Mouse (Mus musculus) regulatory T cell (primary cell): ENCODE data around the gene Cxcr1.

Experiments
- in situ Hi-C: fragments of 300-600 bp; cut with MboI, MseI; formaldehyde crosslinking; loops from one replicate; pipeline ENCODE4 v1.15.1; 2025; ENCODE audit warnings: high pct_unique_total_duplicates

The Cxcr1 gene

GRCm38 (mm10) chr1:74194445-74194844 is at the start of gene Cxcr1:
TSS of gene Cxcr1 (minus strand) at chr1:74194631.
- in situ Hi-C loops = loop anchor here (10.0 kb wide), 1 partner anchor 610 kb away; no protein-coding TSS in a partner anchor

GRCm38 (mm10) chr1:74240832-74241231 is 46.4 kb upstream of the Cxcr1 start:
- in situ Hi-C loops = no loop called here

GRCm38 (mm10) chr1:74240311-74240710 is 45.9 kb upstream of the Cxcr1 start:
- in situ Hi-C loops = no loop called here

- in situ Hi-C loops = no loop called here
Measured at GRCm38 (mm10) chr1:74239618-74240017, 45.2 kb upstream of the Cxcr1 start.

GRCm38 (mm10) chr1:74239162-74239561 is 44.7 kb upstream of the Cxcr1 start:
- in situ Hi-C loops = no loop called here

- in situ Hi-C loops = no loop called here
Measured at GRCm38 (mm10) chr1:74238136-74238535, 43.7 kb upstream of the Cxcr1 start.

DNA sequence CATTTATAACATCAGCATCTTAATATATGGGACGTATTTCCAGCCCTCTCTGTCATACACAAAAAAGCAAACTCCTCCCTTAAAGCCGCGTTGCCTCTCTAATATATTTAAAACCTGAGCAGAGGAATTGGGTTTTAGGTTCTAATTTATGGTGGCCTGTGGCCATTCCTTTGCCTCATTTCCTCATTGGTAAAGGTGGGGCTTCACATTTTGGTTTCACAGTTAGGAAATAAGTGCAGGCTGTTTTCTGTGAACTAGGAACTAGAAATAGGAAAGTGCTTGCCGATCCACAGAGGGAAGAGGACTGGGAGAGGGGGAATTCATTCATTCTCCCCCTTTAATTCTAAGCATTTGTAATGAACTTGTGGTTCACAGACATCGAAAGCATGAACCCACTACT is 43.2 kb upstream of the Cxcr1 start:
- in situ Hi-C loops = no loop called here

- in situ Hi-C loops = no loop called here
Measured at GRCm38 (mm10) chr1:74236590-74237317, 42.3 kb upstream of the Cxcr1 start.

GRCm38 (mm10) chr1:74235938-74236589 is 41.6 kb upstream of the Cxcr1 start, which contains the start of gene Arpc2:
TSS of gene Arpc2 (plus strand) at chr1:74236084.
- in situ Hi-C loops = no loop called here

DNA sequence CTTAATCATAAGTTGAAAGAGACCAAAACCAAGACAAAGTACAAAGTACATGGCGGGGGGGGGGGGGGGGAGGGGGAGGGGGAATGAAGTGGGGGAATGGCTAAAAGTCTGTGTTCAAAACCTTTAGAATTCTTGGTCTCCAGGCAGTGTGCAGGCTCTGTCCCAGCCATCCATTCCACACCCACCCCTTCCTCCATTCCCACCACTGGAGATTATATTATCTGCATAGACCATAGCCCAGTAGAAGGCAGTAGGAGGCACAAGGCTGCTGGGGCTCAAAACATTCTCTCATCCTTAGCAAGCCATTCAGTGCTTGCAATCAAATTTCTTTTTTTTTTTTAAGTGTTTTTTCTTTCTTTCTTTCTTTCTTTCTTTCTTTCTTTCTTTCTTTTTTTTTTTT is 36.6 kb upstream of the Cxcr1 start:
- in situ Hi-C loops = no loop called here

DNA sequence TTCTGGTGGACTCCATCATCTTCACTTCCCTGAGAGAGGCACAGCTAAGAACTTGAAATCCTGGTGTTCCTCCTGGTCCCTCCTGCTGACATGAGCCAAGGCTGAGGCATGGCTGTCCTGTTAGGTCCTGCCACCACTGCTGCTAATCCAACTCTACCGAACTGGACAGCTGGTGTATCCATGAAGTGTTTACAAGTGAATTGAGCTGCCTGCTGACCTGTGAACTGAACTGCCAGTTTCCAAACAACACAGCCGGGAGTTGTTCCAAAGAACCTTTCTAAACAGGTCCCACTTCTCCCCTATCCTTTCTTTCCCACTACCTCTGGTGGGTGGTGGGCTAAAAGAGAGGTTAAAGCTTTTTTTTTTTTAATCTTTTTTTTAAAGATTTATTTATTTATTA is 35.5 kb upstream of the Cxcr1 start:
- in situ Hi-C loops = no loop called here

DNA sequence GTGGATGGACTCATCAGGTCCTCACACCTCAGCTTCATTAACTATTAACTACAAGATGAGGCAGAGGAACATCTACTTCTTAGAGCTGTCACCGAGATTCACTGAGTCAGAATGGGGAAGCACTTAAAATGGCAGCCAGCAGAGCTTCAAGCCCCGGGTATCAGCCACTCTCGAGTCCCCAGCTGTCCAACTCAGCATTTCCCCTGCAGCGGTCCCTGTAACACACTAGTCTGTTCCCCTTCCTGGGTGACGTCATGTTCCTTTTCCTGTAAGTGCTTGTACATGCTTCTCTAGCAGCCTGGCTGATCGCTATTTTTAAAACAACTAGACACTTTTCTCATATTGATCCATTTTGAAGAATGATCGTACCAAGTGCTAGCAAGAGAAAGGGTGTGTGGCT is 32.9 kb upstream of the Cxcr1 start:
- in situ Hi-C loops = no loop called here

GRCm38 (mm10) chr1:74219922-74220321 is 25.5 kb upstream of the Cxcr1 start:
- in situ Hi-C loops = no loop called here

DNA sequence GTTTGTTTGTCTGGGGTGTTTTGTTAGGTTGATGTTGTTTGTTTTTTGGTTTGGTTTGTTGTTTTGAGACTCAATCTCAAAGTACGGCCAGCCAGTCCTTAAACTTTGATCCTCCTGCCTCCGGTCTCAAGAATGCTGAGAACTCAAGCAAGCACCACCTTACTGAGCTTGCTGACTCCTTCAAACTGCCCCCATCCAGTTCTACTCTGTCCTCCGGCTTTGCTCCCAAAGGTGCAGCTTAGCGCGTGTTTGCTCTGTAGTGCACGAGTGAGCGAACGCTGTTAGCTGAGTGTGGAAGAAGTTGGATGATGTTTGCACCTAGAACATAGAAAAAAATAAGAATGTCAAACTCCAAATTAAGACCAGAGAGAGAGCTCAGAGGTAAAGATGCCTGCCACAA is 14.5 kb upstream of the Cxcr1 start:
- in situ Hi-C loops = no loop called here

GRCm38 (mm10) chr1:74207906-74208305 is 13.5 kb upstream of the Cxcr1 start:
- in situ Hi-C loops = no loop called here

DNA sequence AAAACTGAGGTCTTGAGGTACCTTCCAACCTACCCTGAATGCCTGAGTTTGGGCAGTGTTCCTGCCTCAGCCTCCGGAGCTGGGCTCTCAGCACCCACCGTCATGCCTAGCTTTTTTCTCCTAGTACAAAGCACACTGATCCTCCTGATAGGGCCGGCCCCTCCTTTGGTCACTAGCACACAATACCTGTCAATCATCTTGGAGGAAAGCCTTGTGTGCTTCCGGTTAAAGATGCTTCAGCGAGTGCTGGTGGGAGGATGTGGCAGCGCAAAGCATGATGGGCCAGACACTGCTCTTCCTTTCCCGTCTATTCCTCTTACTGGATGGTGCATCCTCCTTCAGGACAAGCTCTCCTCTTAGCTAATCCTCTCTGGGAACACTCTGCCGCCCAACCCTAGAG is 12.2 kb upstream of the Cxcr1 start:
- in situ Hi-C loops = no loop called here

- in situ Hi-C loops = no loop called here
Measured at GRCm38 (mm10) chr1:74205881-74206280, 11.4 kb upstream of the Cxcr1 start.

- in situ Hi-C loops = no loop called here
Measured at GRCm38 (mm10) chr1:74203457-74203856, 9.0 kb upstream of the Cxcr1 start.

DNA sequence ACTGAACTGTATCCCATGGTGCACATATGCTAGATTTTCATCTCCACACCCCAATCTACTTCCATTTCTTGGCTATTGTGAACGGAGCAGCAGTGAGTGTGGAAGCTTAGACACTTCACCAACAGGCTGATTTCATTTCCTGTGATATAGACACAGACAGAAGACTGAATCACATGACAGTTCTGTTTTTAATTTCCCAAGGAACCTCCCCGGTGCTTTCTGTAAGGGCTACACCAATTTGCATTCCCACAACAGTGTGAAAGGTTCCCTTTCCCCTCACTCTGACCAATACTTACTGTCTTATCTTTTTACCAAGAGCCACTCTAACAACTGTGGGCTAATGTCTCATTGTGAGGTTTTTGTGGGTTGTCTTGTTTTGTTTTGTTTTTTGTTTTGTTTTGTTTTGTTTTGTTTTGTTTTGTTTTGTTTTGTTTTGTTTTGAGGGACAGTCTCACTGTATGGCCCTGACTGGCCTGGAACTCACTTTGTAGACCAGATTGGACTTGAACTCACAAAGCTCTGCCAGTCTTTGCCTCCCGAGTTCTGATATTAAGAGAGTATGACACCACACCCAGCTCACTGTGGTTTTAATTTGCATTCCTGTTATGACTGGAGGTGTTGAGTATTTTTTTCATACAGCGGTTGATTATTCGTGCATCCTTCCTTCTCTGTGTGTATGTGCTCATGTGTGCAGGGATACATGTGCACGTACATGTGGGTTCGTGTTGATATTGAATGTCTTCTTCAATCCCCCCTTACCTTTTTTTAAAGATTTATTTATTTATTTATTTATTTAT is 6.8 kb upstream of the Cxcr1 start:
- in situ Hi-C loops = no loop called here

DNA sequence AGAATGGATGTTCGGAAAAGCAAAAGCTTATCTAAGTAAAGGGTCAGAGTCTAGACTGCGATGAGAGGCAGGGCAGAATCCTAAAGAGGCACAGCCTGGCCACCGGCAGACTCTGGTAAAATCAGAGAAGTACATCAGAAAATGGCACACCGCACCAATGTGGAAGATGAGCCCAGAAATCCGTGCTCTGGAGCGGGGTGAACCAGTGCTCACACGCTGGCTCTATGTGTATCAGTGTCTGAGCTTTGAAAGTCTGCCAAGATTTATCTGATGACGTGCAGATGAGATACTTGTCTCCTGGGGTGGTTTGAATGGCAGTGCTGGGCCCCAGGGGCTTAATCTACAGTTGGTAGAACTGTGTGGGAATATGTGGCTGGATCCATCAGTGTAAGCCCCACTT is 4.6 kb upstream of the Cxcr1 start:
- in situ Hi-C loops = loop anchor here (10.0 kb wide), 1 partner anchor 606 kb away; no protein-coding TSS in a partner anchor

DNA sequence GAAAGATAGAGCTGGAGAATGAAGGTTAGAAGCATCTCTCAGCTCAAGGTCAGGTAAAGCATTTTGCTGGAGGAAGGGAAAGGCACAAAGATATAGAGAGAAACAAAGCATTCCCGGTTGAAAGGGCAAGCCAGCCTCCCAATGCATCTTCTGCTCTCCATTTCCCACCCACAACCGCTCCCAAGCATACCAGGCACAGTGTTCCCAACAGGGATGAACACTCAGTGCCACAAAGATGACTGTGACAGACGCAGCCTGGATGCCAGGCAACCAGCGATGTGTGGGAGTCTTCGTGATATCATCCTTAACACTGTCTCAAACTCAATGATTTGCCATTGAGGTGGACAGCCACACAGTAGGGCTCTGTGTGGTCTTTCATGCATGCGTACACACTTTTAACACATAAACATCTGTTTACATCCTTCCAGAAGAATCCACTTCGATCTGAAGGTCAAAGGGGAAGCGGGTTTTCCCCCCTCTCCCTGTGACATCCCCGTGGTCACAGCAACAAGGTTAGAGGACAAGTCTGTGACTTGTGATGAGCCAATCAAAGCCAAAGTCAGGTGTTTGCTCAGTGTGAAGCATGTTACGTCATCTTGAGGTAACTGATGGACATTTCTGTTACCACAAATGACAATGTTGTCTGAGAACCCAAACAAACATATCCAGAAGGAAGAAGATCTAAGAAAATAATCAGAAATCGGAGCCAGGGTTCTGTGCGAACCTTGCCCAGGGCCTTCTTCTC is 3.5 kb upstream of the Cxcr1 start:
- in situ Hi-C loops = loop anchor here (10.0 kb wide), 1 partner anchor 607 kb away; no protein-coding TSS in a partner anchor
